9 mouse cellular contexts compared by ENCODE assay signal in the genomic region with DNA sequence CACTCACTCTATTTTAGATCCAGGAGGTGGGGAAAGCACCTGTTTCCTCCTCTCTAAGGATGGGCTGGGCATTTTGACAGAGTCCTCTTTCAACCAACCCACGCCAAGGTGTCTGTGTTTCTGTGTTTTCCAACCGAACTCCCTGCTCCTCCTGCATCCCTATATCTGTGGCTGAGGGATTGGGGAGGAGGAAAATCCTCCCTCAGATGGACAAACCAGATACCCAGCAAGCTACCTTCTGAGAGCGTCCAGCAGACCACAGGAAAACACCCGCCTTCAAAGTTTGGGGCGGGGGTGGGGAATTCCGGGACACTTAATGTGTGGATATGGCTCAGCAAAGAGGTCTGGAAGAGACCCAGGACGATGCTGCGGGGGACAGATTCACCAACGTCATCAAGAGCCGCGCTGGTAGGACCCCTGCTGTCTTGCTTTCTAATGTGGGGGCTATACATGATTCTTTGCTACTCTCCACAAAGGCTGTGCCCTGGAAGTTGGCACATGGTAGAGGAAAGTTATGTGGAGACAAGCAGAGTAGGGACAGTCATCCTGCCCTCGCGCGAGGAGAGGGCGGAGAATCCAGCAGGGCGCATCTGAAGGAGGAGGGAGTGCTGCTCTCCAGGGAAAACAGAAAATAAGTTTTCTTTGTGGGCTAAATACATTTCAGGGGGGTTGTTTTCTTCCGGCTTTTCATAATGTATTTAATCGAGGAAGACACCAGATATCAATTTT.
DNase-seq lines count a peak whose midpoint lies in the region; ATAC-seq lines count a peak whose summit lies in the region.
"Had no signal": no experiment of that assay in that cellular context is flagged by ENCODE, and none has a peak within 500 bp of the region (broad histone marks: within the 10 kb centered on the region; RNA-seq: fewer than 3 reads in every experiment).

No protein-coding gene starts in this region.

- H3K27me3 ChIP-seq in kidney, embryonic 15.5 days, result no peaks in the 10 kb centered on the region
- H3K27me3 ChIP-seq in forebrain, embryonic 10.5 days (ENCODE audit: poor library complexity, severe bottlenecking), result no peaks in the 10 kb centered on the region
- no peaks in the 10 kb centered on the region for H3K27me3 ChIP-seq in limb, embryonic 10.5 days (ENCODE audit: low read depth, poor library complexity, severe bottlenecking)

- H3K9ac ChIP-seq in kidney, embryonic 15.5 days, result no peak overlapping the region

- peak overlapping the region; percentile 45 for H3K4me2 ChIP-seq in kidney, embryonic 15.5 days

- H3K36me3 ChIP-seq in kidney, embryonic 15.5 days, result no peaks in the 10 kb centered on the region
- H3K36me3 ChIP-seq in forebrain, embryonic 10.5 days (replicated peaks), result no peaks in the 10 kb centered on the region
- no peaks in the 10 kb centered on the region for H3K36me3 ChIP-seq in limb, embryonic 10.5 days

- peak overlapping the region; percentile 28 for H3K4me3 ChIP-seq in kidney, embryonic 15.5 days (replicated peaks)
- peak overlapping the region; percentile 42 for H3K4me3 ChIP-seq in forebrain, embryonic 10.5 days
- H3K4me3 ChIP-seq in limb, embryonic 10.5 days, result peak overlapping the region; percentile 25; the same call in 1 of the 2 replicates
- H3K4me3 ChIP-seq: myocyte had no signal

- WGBS in kidney, embryonic 15.5 days, result 25% methylated on average over 18 of the region's 18 CpGs
- WGBS in forebrain, embryonic 10.5 days, result 30% methylated on average over 18 of the region's 18 CpGs
- WGBS in limb, embryonic 10.5 days, result 25% methylated on average over 18 of the region's 18 CpGs

- H3K27ac ChIP-seq in kidney, embryonic 15.5 days, result no peak overlapping the region
- no peak overlapping the region for H3K27ac ChIP-seq in forebrain, embryonic 10.5 days
- no peak overlapping the region for H3K27ac ChIP-seq in limb, embryonic 10.5 days

- no peak for ATAC-seq in kidney, embryonic 15.5 days (replicated peaks; ENCODE audit: low FRiP score)

- no peaks in the 10 kb centered on the region for H3K9me3 ChIP-seq in kidney, embryonic 15.5 days (replicated peaks)
- H3K9me3 ChIP-seq in forebrain, embryonic 10.5 days, result no peaks in the 10 kb centered on the region
- no peaks in the 10 kb centered on the region for H3K9me3 ChIP-seq in limb, embryonic 10.5 days (replicated peaks)

- DNase-seq in kidney, adult 8-10 months, result no peak
- no peak for DNase-seq in forebrain, embryonic 10.5 days (ENCODE audit: extremely low spot score, low spot score)
- DNase-seq in limb, embryonic 10.5 days (ENCODE audit: low spot score), result peak; percentile 26
- DNase-seq in right cerebral cortex, postnatal 10 days (ENCODE audit: low spot score in 2 of 2), result peak; percentile 20 to 21
- no peak for DNase-seq in gastrocnemius, adult 18-20 months (ENCODE audit: low spot score)
- DNase-seq in thymus, postnatal 4 days, result no peak
- DNase-seq in urinary bladder, postnatal 4 days (ENCODE audit: low spot score in 2 of 2), result no peak

- H3K4me1 ChIP-seq in kidney, embryonic 15.5 days, result no peaks in the 10 kb centered on the region
- H3K4me1 ChIP-seq in forebrain, embryonic 10.5 days, result no peaks in the 10 kb centered on the region
- H3K4me1 ChIP-seq in limb, embryonic 10.5 days, result no peaks in the 10 kb centered on the region

Comparison
In these comparisons a context has a peak if more than half of its experiments do, and no peak if none do; other contexts are left out.
1. DNase-seq: peak in limb, embryonic 10.5 days (single experiment) and right cerebral cortex, postnatal 10 days (2 of 2); none in kidney, adult 8-10 months (0 of 2), forebrain, embryonic 10.5 days (single experiment), gastrocnemius, adult 18-20 months (single experiment), thymus, postnatal 4 days (single experiment) and urinary bladder, postnatal 4 days (0 of 2).
2. Peak in every context shown above with its lines, with median percentiles within 50 percentile points of each other: H3K4me3 ChIP-seq.